Mouse (Mus musculus) gastrocnemius, postnatal 25 days (tissue): ENCODE data around the gene Pxylp1. TPM values are rescaled to one million over a fixed set of nuclear protein-coding genes. Genes with fewer than 3 reads are reported as not detected.

Experiments used
- DNase-seq: peaks from one replicate; pipeline ENCODE4 v3.0.0; 2022
- total RNA-seq, 2 experiments: library from RNA; stranded (reverse); gene quantifications; 1 replicate in 1 of 2; 2 replicates in 1 of 2; pipeline ENCODE4 v1.2.3; 2021

Pxylp1 gene
- total RNA-seq, 2 experiments from 2014 or later: 1.7 to 1.8 TPM

DNA sequence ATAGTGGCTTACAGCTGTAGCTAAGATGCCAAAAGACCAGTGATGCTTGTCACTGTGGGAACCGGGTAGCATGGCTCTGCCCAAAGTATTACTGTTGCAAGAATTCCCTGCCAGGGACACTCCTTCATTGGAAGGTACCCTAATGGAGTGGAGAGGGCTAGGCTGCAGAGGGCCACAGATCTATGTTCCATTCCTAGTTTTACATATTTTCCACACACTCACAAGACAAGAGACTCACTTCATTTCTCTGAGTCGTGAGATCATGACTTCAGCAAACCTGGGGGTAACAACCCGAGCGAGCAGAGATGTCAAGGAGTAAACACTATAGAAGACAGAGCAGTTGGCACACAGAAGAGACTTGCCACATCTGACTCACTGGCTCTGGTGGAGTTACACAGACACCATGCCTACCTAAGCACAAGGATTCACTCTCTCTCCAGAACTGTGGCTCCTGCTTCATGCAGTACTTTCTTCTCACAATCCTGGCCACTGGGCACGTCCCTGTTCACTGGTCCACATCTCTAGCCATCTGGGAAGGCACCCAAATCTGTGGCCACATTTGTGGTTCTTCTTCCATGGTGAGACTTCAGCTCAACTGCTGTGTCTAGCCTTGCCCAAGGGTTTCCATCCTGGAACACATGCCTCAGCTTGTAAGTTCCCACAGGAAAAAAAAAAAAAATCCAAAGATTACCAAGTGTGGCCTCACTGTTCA, 31.9 kb downstream of the Pxylp1 start:
- DNase-seq: no peak

DNA sequence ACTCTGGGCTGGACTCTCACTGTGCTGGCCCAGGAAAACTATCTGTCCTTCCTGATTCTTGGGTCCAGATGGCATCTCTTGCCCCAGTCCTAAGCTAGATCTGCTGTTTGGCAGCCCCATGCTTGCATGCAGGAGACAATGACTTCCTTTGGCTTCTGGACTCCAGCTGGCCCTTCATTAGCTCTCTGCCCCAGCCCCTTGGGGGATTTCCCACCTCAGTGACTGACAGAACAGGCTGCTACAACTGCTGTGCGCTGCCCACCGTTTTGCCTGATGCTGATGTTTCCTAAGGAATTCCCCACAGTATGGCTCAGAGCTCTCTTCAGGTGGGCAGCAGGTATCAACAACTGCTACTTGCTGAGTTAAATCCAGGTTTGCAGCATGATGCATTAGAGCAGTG, 33.4 kb downstream of the Pxylp1 start:
- no peak for DNase-seq

DNA sequence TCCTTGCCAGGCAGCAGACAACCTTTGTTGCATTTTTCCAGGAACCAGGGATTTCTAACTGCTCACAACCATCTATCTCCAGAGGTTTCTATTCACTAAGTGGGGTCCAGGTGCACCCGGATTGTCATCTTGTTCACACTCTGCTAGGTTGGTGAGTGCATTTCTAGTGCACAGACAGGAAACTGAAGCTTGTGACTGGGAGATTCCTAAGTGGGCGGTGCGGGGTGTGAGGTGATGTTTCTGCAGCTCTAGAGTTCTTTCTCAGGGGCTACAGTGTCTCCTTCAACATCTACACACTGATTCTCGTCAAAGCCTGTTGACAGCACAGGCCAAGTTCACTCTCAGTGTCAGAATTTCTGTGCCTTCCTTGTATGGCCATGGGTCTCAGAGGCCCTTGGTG, 34.6 kb downstream of the Pxylp1 start:
- DNase-seq: no peak

DNA sequence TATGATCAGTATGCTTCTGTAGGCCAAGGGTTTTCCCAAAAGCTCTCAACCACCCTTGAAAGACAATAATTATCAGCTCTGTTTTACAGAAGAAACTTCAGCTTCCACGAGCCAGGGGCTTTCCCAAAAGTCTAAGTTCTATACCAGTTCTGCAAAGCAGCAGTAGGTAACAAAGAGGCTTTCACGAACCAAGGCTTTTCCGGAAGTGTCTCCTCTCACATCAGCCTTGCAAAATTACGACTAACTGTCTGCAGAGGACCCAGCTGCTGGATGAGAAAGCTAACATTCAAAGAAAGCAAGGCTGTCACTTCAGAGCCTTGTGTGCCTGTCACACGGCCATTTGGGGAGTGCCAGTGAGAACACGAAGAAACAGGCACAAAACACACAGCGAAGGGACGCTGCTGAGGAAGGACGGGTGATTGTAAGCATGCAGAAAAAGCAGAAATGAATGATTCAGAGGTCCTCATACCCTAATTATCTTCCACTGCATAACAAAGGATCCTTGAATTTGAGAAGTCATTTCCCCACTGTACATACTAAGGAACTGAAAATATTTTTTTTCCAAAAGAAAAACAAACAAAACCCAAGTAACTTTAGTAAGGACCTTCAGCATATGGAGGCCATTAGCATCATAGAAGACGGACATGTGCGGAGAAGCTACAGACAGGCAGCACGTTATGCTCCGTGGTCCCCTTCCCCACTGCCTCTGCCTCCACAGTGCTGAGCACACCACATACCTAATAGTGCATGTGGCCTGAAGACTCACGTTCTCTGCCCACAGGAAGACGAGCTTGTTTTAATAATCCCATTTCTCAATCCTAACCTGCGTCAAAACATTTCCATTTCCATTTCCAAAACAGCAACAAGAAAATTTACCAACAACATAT, 38.9 kb downstream of the Pxylp1 start:
- no peak for DNase-seq

DNA sequence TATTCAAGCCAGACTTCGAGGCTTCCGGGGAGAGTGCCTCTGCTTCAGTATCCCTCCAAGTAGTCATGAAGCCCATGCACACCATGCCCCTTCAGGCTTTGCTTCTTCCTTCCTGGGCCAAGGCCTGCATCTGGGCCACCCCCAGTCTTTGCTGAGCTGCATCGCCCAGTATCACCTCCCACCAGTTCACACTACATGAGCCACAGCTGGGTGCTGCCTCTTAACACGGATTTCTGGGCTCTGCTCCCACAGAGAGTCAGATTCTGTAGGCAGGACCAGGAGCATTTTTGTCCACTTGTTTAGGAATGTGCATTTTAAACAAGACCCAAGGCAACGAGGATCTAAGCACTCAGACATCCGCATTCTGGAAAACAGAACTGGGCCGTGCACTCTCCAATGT, 40.8 kb downstream of the Pxylp1 start:
- DNase-seq: no peak

DNA sequence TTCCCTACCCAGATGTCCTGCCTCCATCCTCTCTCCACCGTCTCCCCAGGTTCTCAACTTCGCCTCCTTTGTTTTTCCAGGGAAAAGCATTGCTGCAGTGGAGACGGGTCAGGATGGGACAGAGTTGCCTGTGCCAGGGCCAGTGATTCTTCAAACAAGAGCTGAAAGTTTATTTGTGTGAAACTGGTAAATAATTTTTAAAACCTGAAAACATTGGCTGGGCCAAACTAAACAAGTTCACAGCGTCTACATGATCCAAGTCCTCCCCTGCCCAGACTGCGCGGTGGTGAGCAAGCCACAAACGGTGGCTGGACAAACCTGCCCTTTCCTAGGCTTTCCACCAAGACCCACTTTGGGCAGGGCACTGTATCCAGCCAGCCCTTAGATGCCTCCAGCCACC, 41.4 kb downstream of the Pxylp1 start:
- DNase-seq: no peak

DNA sequence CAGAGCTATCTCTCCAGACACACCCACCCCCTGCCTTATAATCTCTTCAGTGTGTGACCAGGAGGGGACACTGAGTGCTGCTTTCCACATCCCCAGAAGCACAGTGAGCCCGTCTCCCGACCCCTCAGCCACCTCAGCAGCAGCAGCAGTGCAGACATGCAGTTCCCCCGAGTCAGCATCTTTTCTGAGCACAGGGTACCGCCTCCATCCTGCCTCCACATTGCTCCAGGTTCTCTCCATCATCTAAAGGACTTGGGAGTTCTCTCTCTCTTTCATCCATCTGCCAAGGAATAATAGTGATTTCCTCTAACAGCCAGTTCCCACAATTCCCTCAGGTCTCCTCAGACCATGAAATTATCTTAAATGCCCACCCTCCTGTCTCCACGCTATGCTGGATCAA, 43.5 kb downstream of the Pxylp1 start:
- DNase-seq: no peak

DNA sequence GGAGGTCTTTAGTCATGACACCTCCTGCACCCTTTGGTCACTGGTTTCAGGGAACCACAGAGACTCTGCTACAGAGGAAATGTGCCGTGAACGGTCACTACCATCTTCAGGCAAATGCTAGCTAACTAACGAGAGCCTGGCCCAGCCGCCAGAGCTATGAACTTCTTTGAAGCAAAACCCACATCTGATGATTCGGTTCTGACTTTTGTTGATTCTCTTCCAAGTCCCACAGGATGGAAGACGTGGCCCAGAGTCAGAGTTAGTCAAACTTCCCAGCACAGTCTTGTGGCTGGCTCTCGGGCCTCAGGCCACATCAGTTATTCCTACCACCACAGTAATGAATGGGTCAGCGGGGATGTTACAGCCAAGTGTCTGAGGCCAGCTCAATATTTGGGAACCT, 46.1 kb downstream of the Pxylp1 start:
- DNase-seq: no peak

DNA sequence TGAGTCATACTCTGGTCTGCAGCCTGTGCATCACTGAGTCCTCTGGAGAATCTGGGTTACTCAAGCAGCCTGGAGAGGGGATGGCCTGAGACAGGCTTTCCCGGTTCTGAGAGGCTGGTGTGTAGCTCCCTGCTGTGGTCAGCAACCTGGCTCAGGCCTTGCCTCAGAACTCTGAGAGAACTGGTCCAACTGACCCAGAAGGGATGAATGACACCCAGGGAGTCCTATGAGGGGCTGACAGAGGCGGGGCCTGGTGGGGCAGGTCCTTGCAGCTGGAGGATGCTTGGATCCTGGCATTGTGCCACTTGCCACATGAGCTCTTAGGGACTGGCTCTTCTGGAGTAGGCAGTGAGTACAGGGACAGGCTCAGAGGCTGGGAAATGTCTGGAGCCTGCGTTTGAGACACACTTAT, 47.7 kb downstream of the Pxylp1 start:
- DNase-seq: peak; percentile 82

DNA sequence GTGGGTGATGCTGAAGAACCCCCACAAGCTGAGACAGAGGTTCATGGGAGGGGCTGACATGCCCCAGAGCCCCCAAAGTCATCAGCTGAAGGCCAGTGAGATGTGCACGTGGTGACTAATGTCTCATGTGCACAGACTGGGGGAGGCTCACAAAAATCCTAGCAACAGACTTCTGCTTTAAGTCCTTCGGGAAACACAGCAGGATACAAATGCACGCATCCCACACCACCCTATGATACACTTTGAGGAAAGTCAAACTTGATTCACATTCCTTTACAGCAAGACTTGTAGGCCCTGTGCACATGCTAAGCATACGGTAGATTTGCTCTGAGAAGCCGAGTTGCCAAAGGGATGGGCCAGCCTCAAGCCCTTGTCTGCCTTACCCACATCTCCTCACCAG, 53.1 kb downstream of the Pxylp1 start:
- DNase-seq: no peak

DNA sequence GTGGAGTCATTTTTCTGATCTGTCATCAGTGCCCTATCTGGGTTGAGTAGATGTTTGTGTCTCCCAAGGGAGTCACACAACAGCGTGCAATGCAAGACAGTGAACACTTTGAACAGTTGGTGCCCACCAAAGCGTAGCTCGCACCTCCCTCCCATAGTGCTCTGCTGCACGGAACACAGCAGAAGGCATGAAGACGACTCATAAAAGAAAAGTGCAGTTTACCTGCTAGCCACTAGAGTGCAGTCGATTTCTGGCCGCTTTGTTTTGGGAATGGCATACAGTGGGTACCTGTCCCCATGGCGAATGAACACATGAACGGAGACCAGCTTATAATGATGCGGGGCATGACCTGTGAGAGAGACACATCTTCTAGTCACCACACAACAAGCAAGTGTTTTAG, 53.6 kb downstream of the Pxylp1 start:
- DNase-seq: no peak

DNA sequence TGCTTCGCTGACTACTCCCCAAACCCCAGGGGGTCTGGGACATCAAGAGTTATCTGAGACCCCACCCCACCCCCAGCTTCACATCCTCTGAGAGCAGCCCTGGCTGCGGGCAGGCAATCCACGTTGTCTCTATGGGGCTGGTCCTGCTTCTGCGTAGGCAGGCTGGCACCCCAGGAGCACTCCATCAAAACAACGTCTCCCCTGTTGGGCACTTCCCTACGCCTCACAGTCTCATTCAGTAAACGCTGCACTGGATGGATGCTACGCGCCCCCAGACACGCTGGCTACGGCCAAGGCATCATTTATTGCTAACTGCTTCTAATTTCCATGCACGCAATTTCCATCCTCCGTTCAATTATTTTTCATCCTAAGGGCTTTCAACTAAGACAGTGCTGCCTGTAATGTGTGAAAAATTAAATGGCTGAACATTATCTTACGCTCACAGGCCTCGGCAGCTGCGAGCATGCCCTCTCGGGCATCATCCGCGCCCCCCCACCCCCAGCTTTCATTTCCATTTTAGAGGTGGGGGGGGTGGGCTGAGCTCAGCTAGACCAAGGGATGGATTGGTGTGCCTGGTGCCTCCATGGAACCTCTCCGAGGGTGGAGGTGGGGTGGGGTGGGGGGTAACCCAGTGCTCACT, 54.6 kb downstream of the Pxylp1 start:
- no peak for DNase-seq

DNA sequence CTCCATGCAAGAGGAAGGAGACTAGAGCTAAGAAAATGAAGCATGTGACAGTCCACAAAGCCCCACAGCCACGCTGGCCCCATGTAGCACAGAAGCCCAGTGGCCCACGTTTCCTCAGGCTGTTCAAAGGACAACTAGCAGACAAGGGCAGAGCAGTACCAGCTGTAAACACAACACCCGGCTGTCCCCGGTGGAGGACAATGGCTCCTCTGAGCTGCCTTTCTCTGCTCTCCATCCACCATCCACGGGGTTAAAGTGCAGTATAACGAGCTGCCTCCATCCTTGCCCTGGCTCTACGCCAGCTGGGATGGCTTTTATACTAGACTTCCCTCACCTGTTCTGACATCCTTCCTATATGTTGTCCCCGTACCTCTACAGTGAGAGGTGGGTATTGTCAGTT, 55.5 kb downstream of the Pxylp1 start:
- no peak for DNase-seq

DNA sequence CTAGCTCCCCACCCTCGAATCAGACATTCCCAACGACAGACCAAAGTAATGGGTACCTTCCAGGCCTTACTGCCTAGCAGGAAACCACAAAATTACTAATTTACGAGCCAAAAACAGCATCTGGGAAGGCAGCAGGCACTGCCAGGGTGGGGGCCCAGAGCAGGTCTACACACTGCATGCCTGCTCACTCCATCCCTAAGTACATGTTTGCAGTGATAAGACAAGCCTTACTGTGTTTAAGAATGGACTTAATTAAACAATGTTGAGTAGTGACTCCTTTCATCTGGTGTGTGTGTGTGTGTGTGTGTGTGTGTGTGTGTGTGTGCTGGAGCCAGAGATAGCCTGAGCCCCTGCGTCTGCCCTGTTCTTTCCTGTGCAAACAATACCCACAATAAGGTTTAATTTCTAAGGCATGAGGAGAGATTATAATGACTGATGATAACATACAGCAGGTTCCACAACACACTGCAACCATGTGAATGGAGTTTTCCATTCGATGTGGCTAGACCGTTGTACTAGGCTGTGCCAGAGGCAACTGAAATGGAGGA, 57.0 kb downstream of the Pxylp1 start:
- DNase-seq: no peak

DNA sequence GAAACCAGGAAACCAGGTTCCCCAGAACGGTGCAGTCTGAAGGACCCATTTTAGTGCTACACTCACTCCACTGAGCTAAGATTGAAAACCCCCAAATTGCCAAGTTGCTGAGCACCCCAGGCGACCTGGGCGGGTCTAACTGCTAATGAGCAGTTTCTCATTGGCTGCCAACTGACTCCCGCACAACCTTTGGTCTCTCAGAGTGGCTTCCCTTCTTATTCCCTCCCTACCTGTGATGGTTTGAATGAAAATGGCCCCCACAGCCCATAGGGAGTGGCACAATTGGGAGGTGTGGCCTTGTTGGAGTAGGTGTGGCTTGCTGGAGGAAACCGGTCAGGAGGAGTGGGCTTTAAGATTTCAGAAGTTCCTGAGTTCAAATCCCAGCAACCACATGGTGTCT, 58.9 kb downstream of the Pxylp1 start:
- DNase-seq: no peak

DNA sequence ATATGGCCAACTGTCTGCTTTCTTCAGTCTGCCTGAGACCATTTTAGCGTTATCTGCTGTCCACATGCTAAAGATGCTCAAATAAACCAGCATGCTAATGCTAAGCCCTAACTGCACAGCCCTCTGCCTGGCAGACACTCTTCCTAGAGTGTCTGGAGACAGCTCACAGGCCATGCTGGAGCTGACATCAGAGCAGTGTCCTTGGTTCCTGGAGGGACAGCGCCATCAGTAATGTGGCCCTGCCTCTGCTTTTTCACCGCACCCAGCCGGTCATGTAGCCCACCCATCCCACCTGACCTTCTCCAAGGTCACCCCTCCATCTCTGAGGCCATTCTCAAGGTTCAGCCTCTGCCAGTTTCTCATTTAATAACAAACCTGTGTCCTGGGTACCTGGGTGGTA, 60.0 kb downstream of the Pxylp1 start:
- no peak for DNase-seq

DNA sequence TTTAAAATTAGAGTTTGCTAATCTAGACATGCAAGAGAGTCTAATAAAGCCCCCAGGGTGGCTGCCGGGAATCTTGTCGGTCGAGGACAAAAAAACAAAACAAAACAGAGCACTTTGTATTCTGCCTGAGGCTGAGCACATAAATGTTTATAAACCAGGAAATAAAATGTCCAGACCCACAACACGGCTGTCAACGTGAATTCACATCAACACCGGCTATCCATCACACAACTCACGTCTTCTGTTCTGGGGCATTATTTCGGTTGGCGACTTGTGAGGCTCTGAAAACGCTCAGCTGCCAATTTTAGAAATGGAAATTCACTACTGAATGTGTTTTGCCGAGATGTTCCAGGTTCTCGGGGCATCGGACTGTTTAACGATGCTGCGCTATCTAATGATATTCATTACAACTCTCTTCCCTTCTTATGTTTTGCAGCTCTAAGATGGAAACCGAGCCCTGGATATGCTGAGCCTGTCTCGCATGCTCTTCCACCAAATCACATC, 61.6 kb downstream of the Pxylp1 start:
- no peak for DNase-seq

DNA sequence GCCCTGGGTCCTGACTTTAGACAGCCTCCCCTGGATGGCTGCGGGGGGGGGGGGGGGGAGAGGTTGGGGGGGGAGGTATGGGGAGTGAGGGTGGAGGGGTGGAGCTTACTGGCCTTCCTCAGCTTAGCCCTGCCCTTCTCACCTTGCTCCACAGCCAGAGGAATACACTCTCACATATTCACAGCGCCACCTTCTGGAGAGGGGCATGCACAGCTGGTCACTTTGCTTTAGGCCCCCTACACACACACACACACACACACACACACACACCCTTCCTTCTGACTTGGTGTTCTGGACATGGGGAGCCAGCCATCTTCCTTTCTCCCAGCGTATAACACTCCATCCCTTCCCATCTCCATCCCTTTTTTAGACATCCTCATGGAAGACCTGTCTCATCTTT, 62.8 kb downstream of the Pxylp1 start:
- no peak for DNase-seq

DNA sequence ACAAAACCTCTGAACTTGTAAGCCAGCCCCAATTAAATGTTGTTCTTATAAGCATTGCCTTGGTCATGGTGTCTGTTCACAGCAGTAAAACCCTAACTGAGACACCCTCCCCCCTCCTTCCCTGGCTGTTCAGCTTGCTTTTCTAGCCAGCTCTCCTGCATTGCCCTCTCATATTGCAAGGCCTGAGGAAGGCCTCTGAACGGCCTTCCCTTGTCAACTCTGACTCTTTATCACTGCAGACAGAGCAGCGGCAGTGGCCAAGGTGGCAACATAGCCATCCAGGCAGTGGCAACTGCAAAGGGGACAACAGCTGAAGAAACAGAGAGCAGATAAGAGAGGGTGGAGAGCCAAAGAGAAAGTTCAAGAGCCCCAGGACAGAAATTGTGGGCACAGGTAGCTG, 64.4 kb downstream of the Pxylp1 start:
- DNase-seq: no peak

DNA sequence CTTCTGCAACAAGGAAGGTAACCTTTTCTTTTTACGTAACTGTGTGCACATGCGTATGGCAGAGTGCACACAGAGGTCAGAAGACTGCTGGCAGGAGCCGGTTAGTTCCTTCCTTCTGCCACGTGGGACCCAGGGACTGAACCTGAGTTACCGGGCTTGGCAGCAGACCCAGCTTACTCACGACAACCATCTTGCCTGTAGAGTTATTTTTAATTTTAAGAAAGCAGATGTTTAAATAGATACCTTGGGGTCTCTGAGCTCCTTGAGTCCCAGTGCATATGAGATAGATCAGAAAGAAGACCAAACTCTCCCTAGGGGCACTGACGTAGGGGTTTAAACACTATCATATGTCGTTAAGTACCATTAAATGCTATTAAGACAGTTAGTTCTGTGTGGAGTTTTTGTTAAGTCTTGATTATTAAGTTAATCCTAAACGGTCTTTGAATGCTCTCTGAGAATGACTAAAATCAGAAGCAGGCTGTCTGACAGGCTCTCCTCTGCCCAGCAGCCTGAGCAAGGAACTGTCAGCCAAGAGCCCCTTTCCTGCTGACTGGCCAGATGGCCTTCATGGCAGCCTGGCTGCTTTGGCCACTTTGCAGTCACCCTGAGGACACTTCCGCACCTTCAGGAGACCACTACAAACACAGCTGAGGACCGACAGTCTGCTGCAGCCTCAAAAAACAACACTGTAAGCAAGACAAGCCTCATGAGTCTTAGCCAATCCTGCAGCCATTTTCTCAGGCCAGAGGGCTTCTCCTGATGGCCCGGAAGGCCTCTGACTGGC, 65.3 kb downstream of the Pxylp1 start:
- no peak for DNase-seq

DNA sequence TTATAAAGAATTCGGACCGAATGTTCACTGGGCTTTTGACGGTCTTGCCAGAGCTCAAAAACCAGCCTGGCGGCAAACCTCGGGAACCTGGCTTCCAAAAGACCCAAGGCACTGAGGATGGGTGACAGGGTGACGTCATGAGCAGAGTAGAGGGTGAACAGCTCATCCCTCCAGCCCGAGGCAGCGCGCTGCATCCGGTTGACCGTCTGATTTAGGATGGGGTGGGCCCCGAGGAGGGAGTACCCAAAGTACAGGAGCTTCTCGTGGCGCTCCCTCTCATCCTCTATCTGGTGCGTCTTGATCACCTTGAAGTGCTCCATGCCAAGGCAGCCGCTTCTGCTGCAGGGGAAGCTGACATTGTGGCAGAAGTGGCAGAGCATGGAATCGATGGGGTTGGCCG, 67.6 kb downstream of the Pxylp1 start:
- no peak for DNase-seq

DNA sequence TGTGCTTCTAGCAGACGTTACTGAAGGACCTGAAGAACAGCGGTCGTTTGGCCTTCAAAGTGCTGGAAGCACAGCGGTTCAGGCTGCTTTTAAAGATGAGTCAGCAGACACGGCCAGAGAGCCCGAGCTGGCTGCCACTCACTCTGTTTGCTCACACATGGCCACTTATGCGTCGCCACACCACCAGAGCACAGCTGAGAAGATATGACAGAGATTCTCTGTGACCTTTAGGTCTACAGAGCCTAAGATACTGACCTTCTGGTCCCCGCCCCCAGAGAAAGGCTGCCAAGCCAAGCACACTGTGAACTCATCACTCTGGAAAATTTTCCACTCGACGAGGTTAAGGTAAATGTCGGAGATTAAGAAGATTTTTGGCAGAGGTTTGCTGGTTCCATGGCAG, 68.4 kb downstream of the Pxylp1 start:
- no peak for DNase-seq
